Mouse (Mus musculus) midbrain, postnatal 0 days (tissue): Measurements from ENCODE around the gene Gpr158. TPM values are rescaled to one million over a fixed set of nuclear protein-coding genes. Genes with fewer than 3 reads are reported as not detected.
A peak's percentile ranks its signal among the peaks of the same experiment; 100 is the strongest.

Experiments used
- ATAC-seq: fragments of 200-750 bp; cut with Nextera tagmentation; 2 replicates; pipeline ENCODE4 v1.8.0; 2017; ENCODE audit warnings: moderate number of reproducible peaks, mild to moderate bottlenecking, moderate TSS enrichment, moderate library complexity; ENCODE audit not compliant: low FRiP score
- DNase-seq: peaks from one replicate; pipeline ENCODE4 v3.0.0-alpha.2; 2015; ENCODE audit warnings: low spot score
- H3K27ac ChIP-seq: fragments of 300-500 bp; sonication (generic); 2 replicates; pipeline ENCODE4 v1.5.1; 2014; ENCODE audit warnings: low read depth, mild to moderate bottlenecking, low read length, mixed read lengths
- H3K27me3 ChIP-seq: fragments of 300-500 bp; sonication (generic); 2 replicates; pipeline ENCODE4 v1.6.1; 2014; ENCODE audit warnings: low read length, control low read depth, mixed read lengths; ENCODE audit not compliant: insufficient read depth
- H3K36me3 ChIP-seq: fragments of 300-500 bp; sonication (generic); 2 replicates; pipeline ENCODE4 v1.6.1; 2014; ENCODE audit warnings: low read length, control low read depth, mixed read lengths; ENCODE audit not compliant: insufficient read depth
- H3K4me1 ChIP-seq: fragments of 300-500 bp; sonication (generic); 2 replicates; pipeline ENCODE4 v1.6.1; 2014; ENCODE audit warnings: mild to moderate bottlenecking, control low read depth, antibody characterized with exemption, low read length, mixed read lengths; ENCODE audit not compliant: insufficient read depth
- H3K4me2 ChIP-seq: fragments of 300-500 bp; sonication (generic); 2 replicates; pipeline ENCODE4 v1.6.1; 2014; ENCODE audit warnings: low read depth, mild to moderate bottlenecking, low read length, mixed read lengths; ENCODE audit not compliant: poor library complexity, severe bottlenecking
- H3K4me3 ChIP-seq: fragments of 300-500 bp; sonication (generic); 2 replicates; pipeline ENCODE4 v1.5.1; 2014; ENCODE audit warnings: low read depth, mild to moderate bottlenecking, low read length, moderate library complexity
- H3K9ac ChIP-seq: fragments of 300-500 bp; sonication (generic); replicated peaks from 2 replicates; pipeline ENCODE4 v1.6.1; 2014; ENCODE audit warnings: mild to moderate bottlenecking, low read length, moderate library complexity, mixed read lengths; ENCODE audit not compliant: poor library complexity, severe bottlenecking
- H3K9me3 ChIP-seq: fragments of 300-500 bp; sonication (generic); 2 replicates; pipeline ENCODE4 v1.6.1; 2016; ENCODE audit warnings: low read length, control low read depth
- CTCF ChIP-seq: IDR thresholded peaks from 2 replicates; pipeline ENCODE4 v1.5.1; 2016; ENCODE audit warnings: antibody characterized with exemption, mild to moderate bottlenecking
- WGBS: fragments of 180-500 bp; shearing (Covaris S2); extraction: QIAGEN DNeasy Blood & Tissue Kit; methylation state at CpG from one replicate; pipeline ENCODE4 v1.1.7; 2014; 5-methylcytosine and 5-hydroxymethylcytosine counted together
- polyA plus RNA-seq: library from polyadenylated mRNA; unstranded; fragments of >200 nt; fragmentation: Nextera tagmentation; extraction: Ambion mirVana; gene quantifications from 2 replicates; pipeline ENCODE4 v1.2.1, GENCODE M21; 2015
- total RNA-seq: library from RNA; depleted of rRNA; stranded (reverse); fragments of >200 nt; gene quantifications from 2 replicates; pipeline ENCODE4 v1.2.3, GENCODE M21; 2014

Gene Gpr158
- total and polyA plus RNA-seq, 2 experiments from 2014 or later: 4.1 to 19.7 TPM

DNA sequence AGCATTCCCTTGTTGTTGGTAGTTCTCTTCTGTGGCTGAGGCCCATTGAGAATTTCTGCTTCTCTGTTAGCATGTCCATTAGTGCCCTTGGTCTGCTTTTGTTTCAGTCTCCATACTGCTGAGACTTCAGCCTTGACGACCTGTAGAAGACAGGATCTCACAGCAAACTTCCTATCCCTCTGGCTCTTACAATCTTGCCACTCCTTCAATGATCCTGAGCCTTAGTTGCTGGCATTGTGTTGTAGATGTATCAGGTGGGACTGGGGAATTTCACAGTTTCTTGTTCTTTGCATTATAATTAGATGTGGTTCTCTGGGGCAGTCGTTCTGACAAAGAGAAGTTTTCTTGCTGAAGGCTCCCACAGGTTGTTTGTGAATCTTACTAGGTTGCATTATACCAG, 25.4 kb downstream of the Gpr158 start:
- H3K27ac ChIP-seq: no peak overlapping the region
- no peaks in the 10 kb centered on the region for H3K4me1 ChIP-seq
- no peaks in the 10 kb centered on the region for H3K9me3 ChIP-seq
- no peaks in the 10 kb centered on the region for H3K36me3 ChIP-seq
- no peaks in the 10 kb centered on the region for H3K27me3 ChIP-seq
- no peak overlapping the region for H3K4me2 ChIP-seq
- 12% methylated on average over 2 of the region's 2 CpGs for WGBS
- H3K4me3 ChIP-seq: no peak overlapping the region
- no peak for ATAC-seq
- TF ChIP-seq CTCF: no peak
- H3K9ac ChIP-seq: no peak overlapping the region
- DNase-seq: no peak

DNA sequence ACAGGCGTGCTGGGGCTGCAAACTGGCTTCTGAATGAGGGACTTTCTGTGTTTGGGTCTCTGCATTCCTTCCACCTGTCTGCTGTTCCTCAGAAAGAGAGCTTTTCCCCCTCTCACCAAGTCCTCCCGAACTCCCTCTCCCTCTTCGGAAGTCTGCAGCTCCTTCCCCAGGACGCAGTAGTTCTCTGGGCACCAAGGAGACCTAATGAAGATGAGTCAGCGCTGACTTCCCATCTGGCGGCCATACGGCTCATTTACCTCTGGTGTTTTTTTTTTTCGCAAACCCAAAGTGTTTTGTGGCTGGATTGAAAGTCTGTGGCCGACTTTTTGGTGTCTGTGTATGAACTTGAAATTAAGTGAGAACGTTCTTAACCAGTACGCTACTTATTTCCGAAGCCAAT, 30.0 kb downstream of the Gpr158 start:
- Histone ChIP-seq H3K4me1 (no peaks in the 10 kb centered on the region), H3K36me3 (no peaks in the 10 kb centered on the region), H3K9ac (no peak overlapping the region), H3K4me2 (no peak overlapping the region), H3K4me3 (no peak overlapping the region), H3K9me3 (no peaks in the 10 kb centered on the region), H3K27me3 (no peaks in the 10 kb centered on the region), H3K27ac (no peak overlapping the region)
- ATAC-seq (no peak), DNase-seq (no peak)
- no peak for TF ChIP-seq CTCF
- WGBS: 88% methylated on average over 12 of the region's 12 CpGs

DNA sequence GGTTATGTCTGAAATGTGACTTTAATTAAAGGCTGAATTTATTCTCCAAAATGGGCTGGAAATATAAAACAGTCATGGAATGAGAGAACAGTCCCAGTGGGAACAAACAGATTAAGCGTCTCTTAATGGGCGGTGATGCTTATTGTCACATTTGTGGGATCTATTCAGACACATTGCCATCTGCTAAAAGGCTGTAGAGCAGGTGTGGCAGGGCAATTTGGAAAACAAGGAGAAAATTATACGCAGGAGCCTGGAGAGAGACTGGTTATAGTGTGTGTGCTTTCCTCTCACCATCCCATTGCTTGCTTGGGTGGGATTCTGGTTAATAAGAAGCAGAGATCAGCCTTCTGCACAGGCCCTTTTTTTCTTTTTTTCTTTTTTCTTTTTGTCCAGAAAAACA, 32.3 kb downstream of the Gpr158 start:
- no peaks in the 10 kb centered on the region for H3K27me3 ChIP-seq
- 55% methylated on average over 3 of the region's 3 CpGs for WGBS
- DNase-seq (peak; percentile 29), ATAC-seq (no peak)
- no peak for TF ChIP-seq CTCF
- no peak overlapping the region for H3K4me2 ChIP-seq
- H3K4me3 ChIP-seq: no peak overlapping the region
- H3K4me1 ChIP-seq: no peaks in the 10 kb centered on the region
- H3K9ac ChIP-seq: no peak overlapping the region
- H3K36me3 ChIP-seq: no peaks in the 10 kb centered on the region
- no peaks in the 10 kb centered on the region for H3K9me3 ChIP-seq
- H3K27ac ChIP-seq: no peak overlapping the region

DNA sequence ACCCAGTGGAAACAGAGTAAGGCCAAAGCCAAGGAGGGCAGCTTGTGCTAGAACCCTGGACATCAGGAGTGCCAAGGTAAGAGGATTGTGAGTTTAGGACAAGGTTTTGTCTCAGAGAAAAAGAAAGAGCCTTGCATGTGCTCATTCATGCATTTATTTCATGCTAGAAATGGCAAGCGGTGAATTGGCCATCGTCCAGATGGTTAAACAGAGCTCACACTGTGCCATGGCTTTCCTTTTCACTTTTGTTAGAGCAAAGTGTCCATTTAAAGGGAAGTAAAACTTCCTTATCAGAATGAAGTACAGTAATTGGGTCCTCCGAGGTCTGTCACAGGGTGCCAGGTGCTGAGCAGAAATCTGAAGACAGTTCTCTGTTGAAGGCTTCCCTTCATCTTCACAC, 38.3 kb downstream of the Gpr158 start:
- WGBS: 68% methylated on average over 3 of the region's 3 CpGs
- ATAC-seq: no peak
- no peak for TF ChIP-seq CTCF

DNA sequence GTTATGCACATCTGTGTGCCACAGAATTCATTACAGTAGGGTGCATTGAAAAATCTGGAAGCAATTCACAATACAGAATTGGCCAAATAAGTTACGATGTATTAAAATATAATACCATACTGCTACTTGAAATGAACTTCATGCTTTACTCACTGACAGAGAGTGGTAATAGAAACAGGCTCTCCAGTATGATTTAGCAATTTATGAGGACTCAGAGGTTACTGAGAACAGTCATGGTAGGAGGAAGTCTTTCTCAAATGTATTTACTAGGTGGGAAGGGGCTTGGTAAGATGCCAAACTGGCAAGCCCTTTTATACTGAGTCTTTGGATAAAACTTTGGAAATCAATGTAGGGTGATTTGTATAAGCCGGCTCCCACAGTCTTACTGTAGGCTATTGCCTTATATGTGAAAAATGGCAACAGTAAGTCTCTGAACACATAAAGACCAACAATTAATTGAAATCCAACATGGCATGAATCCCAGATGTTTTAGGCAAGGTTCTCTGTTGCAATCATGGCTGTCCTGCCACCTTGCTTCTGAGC, 40.2 kb downstream of the Gpr158 start:
- Histone ChIP-seq H3K4me2 (no peak overlapping the region), H3K27me3 (no peaks in the 10 kb centered on the region), H3K27ac (no peak overlapping the region), H3K9me3 (no peaks in the 10 kb centered on the region), H3K9ac (no peak overlapping the region), H3K4me3 (no peak overlapping the region), H3K36me3 (no peaks in the 10 kb centered on the region), H3K4me1 (no peaks in the 10 kb centered on the region)
- no peak for DNase-seq
- 85% methylated on average over 2 of the region's 2 CpGs for WGBS
- no peak for ATAC-seq
- TF ChIP-seq CTCF: no peak

More for the DNA sequence above, 38.3 kb downstream of the Gpr158 start:
- no peak overlapping the region for H3K4me3 ChIP-seq
- H3K27me3 ChIP-seq: no peaks in the 10 kb centered on the region
- H3K9me3 ChIP-seq: no peaks in the 10 kb centered on the region
- no peaks in the 10 kb centered on the region for H3K36me3 ChIP-seq
- no peak overlapping the region for H3K27ac ChIP-seq
- H3K4me2 ChIP-seq: no peak overlapping the region
- no peak overlapping the region for H3K9ac ChIP-seq
- DNase-seq: peak; percentile 54
- no peaks in the 10 kb centered on the region for H3K4me1 ChIP-seq

DNA sequence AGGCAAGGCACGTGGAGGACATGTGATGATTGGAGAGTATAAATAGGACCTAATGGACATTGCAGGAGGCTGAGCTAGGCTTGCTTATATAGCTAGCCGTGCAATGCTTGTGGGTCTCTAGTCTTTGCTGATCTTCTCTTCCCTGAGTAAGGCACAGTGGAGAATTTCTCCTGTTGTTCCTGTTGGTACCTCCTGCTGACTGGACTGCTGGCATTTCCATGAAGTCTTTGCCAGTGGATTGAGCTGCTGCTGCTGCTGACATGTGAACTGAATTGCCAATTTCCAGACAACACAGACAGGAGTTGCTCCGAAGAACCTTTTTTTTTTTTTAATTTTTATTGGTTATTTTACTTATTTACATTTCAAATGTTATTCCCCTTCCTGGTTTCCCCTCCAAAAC, 41.5 kb downstream of the Gpr158 start:
- TF ChIP-seq CTCF: no peak
- no peak overlapping the region for H3K4me3 ChIP-seq
- no peaks in the 10 kb centered on the region for H3K36me3 ChIP-seq
- WGBS: 78% methylated on average over 3 of the region's 3 CpGs
- no peaks in the 10 kb centered on the region for H3K27me3 ChIP-seq
- H3K4me2 ChIP-seq: no peak overlapping the region
- no peak overlapping the region for H3K27ac ChIP-seq
- H3K4me1 ChIP-seq: no peaks in the 10 kb centered on the region
- ATAC-seq (no peak), DNase-seq (no peak)
- no peak overlapping the region for H3K9ac ChIP-seq
- no peaks in the 10 kb centered on the region for H3K9me3 ChIP-seq
